Mouse (Mus musculus): ENCODE data around the gene Cyb5d2.

DNA sequence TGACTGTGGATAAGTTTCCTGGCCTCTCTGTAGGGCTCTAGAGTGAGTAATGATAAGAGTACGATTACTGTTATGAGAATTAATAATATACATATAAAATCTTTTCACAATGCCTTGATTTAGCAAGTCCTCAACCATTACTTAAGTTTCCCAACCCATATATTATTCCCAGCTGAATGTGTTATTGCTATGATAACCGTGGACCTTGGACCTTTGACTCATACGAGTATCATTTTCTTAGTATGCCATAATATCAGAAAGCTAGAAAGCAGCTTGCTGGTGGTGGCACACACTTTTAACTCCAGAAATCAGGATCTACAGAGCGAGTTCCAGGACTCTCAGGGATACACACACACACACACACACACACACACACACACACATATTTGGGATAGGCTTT lies 12.1 kb upstream of the Cyb5d2 start:
- TF ChIP-seq CTCF (conservative IDR thresholded peaks at IDR 0.05; ENCODE audit: insufficient read depth, insufficient read length, low read depth, low read length) (no peak), POLR2A (IDR thresholded peaks at IDR 0.05; ENCODE audit: low read depth, low read length) (no peak)
